Mouse (Mus musculus) hindbrain, embryonic 10.5 days (tissue): ENCODE measurements around the gene Klhl29. TPM values are rescaled to one million over a fixed set of nuclear protein-coding genes. Genes with fewer than 3 reads are reported as not detected.

Experiments
- DNase-seq: peaks from one replicate; pipeline ENCODE4 v3.0.0-alpha.2; 2017; ENCODE audit warnings: low spot score
- H3K27ac ChIP-seq: fragments of 300-500 bp; sonication (generic); 2 replicates; pipeline ENCODE4 v1.5.1; 2016; ENCODE audit warnings: mild to moderate bottlenecking, moderate library complexity
- H3K27me3 ChIP-seq: fragments of 300-500 bp; sonication (generic); 2 replicates; pipeline ENCODE4 v1.6.1; 2016; ENCODE audit warnings: mild to moderate bottlenecking; ENCODE audit not compliant: poor library complexity, insufficient read depth, severe bottlenecking
- H3K36me3 ChIP-seq: fragments of 300-500 bp; sonication (generic); 2 replicates; pipeline ENCODE4 v1.6.1; 2016; ENCODE audit warnings: mild to moderate bottlenecking, moderate library complexity
- H3K4me1 ChIP-seq: fragments of 300-500 bp; sonication (generic); replicated peaks from 2 replicates; pipeline ENCODE4 v1.6.1; 2016; ENCODE audit warnings: mild to moderate bottlenecking
- H3K4me3 ChIP-seq: fragments of 300-500 bp; sonication (generic); 2 replicates; pipeline ENCODE4 v1.5.1; 2016; ENCODE audit warnings: mild to moderate bottlenecking, moderate library complexity
- H3K9me3 ChIP-seq: fragments of 300-500 bp; sonication (generic); 2 replicates; pipeline ENCODE4 v1.6.1; 2016; ENCODE audit warnings: mild to moderate bottlenecking, moderate library complexity
- WGBS: fragments of 180-500 bp; shearing (Covaris S2); methylation state at CpG from one replicate; pipeline ENCODE4 v1.1.7; 2016; 5-methylcytosine and 5-hydroxymethylcytosine counted together
- polyA plus RNA-seq: library from polyadenylated mRNA; unstranded; fragments of >200 nt; fragmentation: Nextera tagmentation; extraction: Ambion mirVana; gene quantifications from 2 replicates; pipeline ENCODE4 v1.2.1, GENCODE M21; 2016

Gene Klhl29
- polyA plus RNA-seq, 1 experiment from 2014 or later = 1.8 TPM

DNA sequence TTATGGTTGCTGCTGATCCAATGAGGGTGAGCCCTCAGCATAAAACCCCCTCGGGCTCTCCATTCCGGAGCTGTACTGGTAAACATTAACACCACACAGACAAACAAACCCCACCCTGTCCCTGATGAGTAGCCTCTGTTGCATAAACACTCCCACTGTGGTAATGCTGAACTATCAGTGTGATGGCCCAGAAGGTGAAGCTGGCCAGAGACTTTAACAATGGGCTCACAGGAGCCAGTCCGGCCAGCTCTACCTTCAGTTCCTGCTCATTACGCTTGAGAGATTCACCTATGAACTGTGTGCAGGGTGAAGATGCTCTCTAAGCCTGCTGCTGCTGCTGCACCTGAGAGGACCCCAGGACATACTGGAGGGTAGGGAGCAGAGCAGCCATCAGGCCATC, 132.0 kb downstream of the Klhl29 start:
- peaks cover 51% of the 10 kb centered on the region for H3K4me1 ChIP-seq
- DNase-seq = no peak
- H3K4me3 ChIP-seq = no peak overlapping the region
- no peaks in the 10 kb centered on the region for H3K36me3 ChIP-seq
- 0 out of 2 replicates have a peak overlapping the region, but pooled peaks have one; percentile 16 for H3K27ac ChIP-seq
- no peaks in the 10 kb centered on the region for H3K27me3 ChIP-seq
- WGBS = 76% methylated on average over 4 of the region's 4 CpGs
- no peaks in the 10 kb centered on the region for H3K9me3 ChIP-seq

GRCm38 (mm10) chr12:5242551-5243330, 132.7 kb downstream of the Klhl29 start:
- Histone ChIP-seq H3K9me3 (no peaks in the 10 kb centered on the region), H3K27me3 (no peaks in the 10 kb centered on the region), H3K4me3 (no peak overlapping the region), H3K4me1 (peaks cover 46% of the 10 kb centered on the region), H3K36me3 (no peaks in the 10 kb centered on the region), H3K27ac (no peak overlapping the region)
- 90% methylated on average over 8 of the region's 8 CpGs for WGBS
- DNase-seq = no peak

DNA sequence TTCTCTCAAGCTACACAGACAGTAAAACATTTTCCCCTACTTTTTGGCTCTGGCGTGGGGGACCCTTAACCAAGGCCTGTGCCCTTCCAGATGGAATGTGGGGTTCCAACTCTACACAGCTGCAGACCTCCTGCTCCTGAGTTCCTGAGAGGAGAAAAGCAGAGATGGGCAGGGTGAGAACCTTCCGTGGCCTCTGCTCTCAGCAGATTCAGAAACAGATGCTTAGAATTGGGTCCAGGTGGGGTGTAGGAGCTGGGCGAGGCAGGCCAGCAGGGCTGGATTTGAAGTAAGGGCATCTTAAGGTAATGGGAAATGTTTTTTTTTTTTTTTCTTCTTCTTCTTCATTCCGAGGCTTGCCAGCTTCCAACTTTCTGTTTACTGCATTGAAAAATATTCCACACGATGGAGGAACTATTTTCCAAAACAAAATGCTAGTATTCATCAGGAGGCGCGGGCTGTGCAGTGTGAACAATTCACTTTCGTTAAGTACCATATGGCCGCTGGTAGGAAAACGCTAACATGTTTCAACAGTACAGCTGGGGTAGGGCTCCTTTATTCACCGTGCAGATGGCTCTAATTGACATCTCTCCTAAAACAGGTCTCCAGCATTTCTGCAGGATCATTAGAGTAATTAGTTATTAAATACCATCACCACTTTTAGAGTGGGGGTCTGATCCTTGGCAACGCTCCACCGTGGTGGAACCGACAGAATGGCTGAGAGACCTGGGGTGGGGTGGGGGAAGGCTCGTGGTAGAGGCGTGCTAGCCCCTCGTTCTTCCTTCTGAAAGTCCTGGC, 135.8 kb downstream of the Klhl29 start:
- DNase-seq = no peak
- Histone ChIP-seq H3K4me1 (peaks cover 30% of the 10 kb centered on the region), H3K27me3 (no peaks in the 10 kb centered on the region), H3K4me3 (no peak overlapping the region), H3K9me3 (no peaks in the 10 kb centered on the region), H3K27ac (peak overlapping the region; percentile 46; the same call in 1 of the 2 replicates), H3K36me3 (no peaks in the 10 kb centered on the region)
- 76% methylated on average over 17 of the region's 17 CpGs for WGBS

DNA sequence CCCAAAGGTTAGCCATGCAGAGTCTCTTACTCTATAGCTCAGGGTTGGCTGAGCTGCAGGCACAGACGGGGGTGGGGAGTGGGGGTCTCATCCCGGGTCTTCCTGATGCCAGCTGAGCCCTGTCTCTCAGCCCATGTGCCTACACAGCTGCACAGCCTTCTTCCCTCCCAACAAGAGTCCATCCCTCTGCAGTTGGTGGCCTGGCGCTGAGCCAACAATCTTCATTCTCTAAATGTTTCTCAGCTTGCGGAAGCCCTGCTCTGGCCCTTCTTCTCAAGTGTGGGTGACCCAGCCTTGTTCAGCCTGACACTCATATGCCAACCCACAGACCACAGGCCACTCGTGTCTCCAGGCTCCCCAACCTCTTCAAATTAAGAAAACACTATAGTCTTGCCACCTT, 138.4 kb downstream of the Klhl29 start:
- WGBS = 87% methylated on average over 5 of the region's 5 CpGs
- no peak for DNase-seq

GRCm38 (mm10) chr12:5235596-5235995, 139.9 kb downstream of the Klhl29 start:
- no peaks in the 10 kb centered on the region for H3K27me3 ChIP-seq
- no peak for DNase-seq
- no peak overlapping the region for H3K27ac ChIP-seq
- H3K4me3 ChIP-seq = no peak overlapping the region
- peaks cover 37% of the 10 kb centered on the region for H3K4me1 ChIP-seq
- H3K9me3 ChIP-seq = no peaks in the 10 kb centered on the region
- no peaks in the 10 kb centered on the region for H3K36me3 ChIP-seq
- WGBS = 92% methylated on average over 12 of the region's 12 CpGs

More for the DNA sequence above, 138.4 kb downstream of the Klhl29 start:
- no peaks in the 10 kb centered on the region for H3K9me3 ChIP-seq
- no peak overlapping the region for H3K27ac ChIP-seq
- H3K4me3 ChIP-seq = no peak overlapping the region
- no peaks in the 10 kb centered on the region for H3K36me3 ChIP-seq
- H3K27me3 ChIP-seq = no peaks in the 10 kb centered on the region
- peaks cover 37% of the 10 kb centered on the region for H3K4me1 ChIP-seq

DNA sequence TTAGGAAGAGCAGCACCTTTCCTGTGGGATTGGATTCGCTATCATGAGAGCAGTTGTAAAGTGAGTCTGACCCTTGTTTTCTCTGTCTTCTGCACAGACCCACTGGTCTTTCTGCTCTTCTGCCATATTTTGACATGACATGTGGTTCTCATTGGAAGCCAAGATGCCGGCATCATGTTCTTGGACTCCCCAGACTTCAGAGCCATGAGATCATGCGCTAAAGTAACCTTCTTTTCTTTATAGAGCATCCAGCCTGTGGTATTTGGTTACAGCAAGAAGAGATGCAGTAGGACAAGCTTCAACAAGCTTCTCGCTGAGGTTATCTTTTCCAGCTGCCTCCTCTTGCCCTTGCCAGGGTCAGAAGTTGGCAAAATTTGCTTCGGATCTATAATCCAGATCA, 145.0 kb downstream of the Klhl29 start:
- DNase-seq = no peak
- Histone ChIP-seq H3K36me3 (no peaks in the 10 kb centered on the region), H3K27ac (no peak overlapping the region), H3K4me1 (peaks cover 32% of the 10 kb centered on the region), H3K27me3 (no peaks in the 10 kb centered on the region), H3K4me3 (no peak overlapping the region), H3K9me3 (no peaks in the 10 kb centered on the region)
- WGBS = 91% methylated on average over 5 of the region's 5 CpGs

DNA sequence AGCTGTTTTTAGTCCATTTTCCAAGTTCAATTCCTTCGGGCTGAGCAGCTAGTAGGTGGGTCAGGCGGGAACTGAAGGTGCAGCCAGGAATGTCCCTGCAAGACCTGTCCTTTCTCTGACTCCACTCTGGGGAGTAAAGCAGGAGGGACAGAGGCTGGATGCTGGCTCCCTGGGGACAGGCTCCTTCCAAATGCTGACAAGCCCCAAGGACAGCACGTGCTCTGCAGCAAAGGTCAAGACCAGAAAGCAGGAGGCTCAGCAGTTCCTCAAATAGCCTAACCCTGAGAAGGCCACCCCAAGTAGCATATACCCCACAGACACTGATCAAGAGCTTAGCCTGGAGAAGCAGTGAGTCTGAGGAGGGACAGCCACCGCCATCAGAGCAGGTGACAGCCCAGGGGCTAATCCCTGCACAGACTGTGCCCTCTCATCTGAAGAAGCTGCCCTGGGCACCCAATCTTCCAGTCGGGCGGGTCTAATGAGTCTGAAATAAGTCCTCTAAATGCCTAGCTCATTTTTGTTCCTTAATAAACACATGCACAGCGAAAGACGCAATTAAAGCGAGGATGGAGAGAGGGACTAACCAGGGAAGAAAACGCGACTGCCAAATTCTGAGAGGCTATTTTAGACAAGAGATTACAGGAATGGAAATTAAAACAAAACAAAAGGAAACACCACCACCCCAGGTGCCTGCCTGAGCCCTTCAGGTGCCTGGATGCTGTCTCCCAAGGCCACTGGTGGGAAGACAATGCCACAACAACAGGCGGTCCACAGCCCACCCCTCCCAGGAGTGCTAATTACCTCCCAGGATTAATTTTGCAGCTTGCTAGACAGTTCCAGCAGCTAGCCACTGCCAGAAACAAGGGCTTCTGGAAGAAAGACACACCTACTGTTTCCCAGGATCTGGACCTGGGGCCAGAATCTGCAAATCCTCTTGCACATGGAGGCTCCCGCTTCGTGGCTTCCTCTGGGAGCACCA, 148.5 kb downstream of the Klhl29 start:
- DNase-seq = no peak
- no peak overlapping the region for H3K4me3 ChIP-seq
- 53% methylated on average over 14 of the region's 14 CpGs for WGBS

DNA sequence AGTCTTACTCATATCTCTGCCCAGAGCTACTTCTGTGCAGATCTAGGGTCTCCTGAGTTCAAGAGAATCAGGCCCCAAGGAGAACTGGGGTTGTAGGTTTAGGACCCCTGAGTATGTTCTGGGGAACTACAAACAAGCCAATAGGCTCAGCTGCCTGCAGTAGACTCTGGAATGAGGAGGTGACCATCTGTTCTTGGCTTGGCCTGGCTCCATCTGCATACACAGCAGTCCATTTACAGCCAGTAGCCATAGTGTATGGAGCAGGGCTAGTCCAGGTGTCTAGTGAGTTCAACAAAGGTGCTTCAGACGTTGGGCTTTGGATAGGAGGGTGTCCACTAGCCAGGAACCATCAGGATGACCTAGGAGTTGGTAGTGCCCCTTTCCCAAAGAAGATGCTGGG, 151.9 kb downstream of the Klhl29 start:
- no peak overlapping the region for H3K27ac ChIP-seq
- no peaks in the 10 kb centered on the region for H3K9me3 ChIP-seq
- no peaks in the 10 kb centered on the region for H3K36me3 ChIP-seq
- 64% methylated on average over 1 of the region's 1 CpGs for WGBS
- no peaks in the 10 kb centered on the region for H3K27me3 ChIP-seq
- peaks cover 34% of the 10 kb centered on the region for H3K4me1 ChIP-seq
- DNase-seq = no peak
- H3K4me3 ChIP-seq = no peak overlapping the region

More for the DNA sequence above, 148.5 kb downstream of the Klhl29 start:
- Histone ChIP-seq H3K27ac (peak overlapping the region; percentile 35; the same call in 1 of the 2 replicates), H3K36me3 (no peaks in the 10 kb centered on the region), H3K4me1 (peaks cover 18% of the 10 kb centered on the region), H3K27me3 (no peaks in the 10 kb centered on the region), H3K9me3 (no peaks in the 10 kb centered on the region)

DNA sequence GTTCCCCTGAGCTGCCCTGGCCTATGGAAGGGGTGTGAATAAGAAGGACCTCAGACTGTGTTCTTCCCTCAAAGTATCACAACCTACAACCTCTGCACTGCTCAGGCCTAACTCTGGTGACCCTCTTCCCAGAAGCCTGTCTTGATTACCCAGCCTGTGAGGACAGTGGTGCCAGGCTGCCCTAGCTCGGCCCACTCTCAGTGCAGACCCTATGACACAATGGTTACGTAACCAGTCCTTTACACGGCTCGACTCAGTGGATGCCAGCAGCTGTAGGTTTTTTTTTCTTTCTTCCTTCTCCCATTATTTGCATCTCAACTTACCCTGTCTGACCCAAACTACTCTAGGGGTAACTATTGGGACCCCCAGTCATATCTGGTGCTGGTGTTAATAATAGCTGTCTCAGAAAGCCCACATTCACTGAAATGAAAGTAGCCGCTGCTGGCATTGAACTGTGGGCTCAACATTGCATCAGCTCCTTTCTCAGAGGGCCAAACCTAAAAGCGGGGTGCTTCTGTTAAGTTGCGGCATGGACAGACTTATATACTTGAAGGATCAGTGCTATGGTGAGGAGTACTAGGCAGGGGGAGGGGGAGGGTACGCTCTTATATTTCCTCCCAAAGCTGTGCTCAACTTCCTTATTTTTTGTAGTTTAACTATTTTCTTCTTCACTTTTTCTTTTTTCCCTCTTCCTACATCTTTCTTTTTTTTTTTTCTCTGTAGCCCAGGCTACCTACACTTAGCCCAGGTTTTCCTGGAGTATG, 152.9 kb downstream of the Klhl29 start:
- no peaks in the 10 kb centered on the region for H3K27me3 ChIP-seq
- no peaks in the 10 kb centered on the region for H3K36me3 ChIP-seq
- no peak overlapping the region for H3K27ac ChIP-seq
- no peak for DNase-seq
- WGBS = 93% methylated on average over 8 of the region's 8 CpGs
- H3K4me3 ChIP-seq = no peak overlapping the region
- H3K9me3 ChIP-seq = no peaks in the 10 kb centered on the region
- H3K4me1 ChIP-seq = peaks cover 35% of the 10 kb centered on the region

DNA sequence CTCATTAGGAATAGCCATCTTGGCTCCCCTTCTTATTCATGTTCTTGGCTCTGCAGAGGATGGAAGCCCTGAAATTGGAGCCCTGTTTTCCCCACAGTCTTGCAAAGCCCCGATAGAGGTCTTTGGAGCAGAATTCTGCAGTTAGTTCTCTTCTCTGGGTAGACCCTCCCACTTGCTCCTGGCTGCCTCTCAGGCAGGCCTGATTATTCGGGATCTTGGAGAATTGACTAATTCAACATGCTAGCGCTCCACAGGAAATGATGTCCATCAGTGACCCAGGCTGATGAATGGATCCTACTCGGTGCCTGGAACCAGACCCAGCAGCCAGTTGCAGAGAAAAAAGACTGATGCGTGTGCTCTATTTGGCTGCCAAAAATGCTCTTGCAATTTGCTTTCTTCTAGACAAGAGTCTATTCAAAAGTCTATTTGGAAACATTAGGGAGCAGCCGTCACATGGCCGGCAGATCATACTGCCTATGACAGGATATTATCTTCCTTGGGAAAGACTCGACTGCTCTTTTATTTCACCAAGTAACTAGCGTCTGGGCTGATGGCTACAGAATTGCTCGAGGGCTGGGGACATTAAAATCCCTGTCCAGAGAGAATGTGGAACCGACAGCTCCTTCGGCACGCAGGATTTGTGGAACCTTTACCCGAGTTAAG, 155.4 kb downstream of the Klhl29 start:
- DNase-seq = no peak
- no peaks in the 10 kb centered on the region for H3K36me3 ChIP-seq
- no peaks in the 10 kb centered on the region for H3K27me3 ChIP-seq
- no peaks in the 10 kb centered on the region for H3K9me3 ChIP-seq
- 78% methylated on average over 14 of the region's 14 CpGs for WGBS
- H3K27ac ChIP-seq = 0 out of 2 replicates have a peak overlapping the region, but pooled peaks have one; percentile 59
- peaks cover 41% of the 10 kb centered on the region for H3K4me1 ChIP-seq
- H3K4me3 ChIP-seq = no peak overlapping the region

DNA sequence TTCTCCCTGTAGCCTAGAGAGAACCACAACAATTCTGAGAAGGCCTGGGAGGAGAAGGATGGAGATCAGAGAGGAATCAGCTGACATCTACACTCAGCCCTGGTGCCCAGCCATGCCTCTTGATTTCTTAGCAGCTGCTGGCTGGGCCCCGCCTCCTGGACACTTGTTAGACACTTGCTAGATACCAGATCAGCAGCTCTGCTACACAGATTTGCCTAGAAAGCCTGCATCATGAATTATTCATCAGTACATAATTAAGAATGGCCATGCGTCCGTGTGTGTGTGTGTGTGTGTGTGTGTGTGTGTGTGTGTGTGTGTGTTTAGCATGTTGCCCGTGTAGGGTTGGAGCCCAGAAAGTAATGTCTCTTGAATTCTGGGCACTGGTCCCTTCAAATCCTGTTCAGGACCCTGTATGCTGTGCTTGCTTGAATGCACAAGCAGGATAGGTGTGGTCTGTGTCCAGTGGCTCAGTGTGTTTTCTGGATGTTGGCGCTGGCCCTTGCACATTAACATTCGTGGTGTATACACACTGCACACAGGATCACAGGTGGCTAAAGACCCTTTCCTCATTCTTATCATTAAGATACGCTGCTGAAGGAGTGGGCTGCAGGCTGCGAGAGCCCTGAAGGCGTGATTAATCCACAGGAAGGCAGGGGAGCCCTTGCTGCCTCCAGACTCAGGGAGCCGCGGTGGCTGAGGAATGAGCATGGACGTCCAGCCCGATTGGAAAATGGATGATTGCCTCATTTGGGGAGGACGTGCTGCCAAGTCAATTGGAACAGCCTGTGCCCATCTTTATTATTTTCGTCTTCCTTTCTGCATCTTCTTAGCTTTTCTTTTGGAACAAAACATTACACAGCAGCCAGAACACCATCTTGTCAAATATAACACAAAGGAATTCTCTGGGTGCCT, 159.4 kb downstream of the Klhl29 start:
- 56% methylated on average over 15 of the region's 15 CpGs for WGBS
- Histone ChIP-seq H3K4me3 (no peak overlapping the region), H3K4me1 (peaks cover 69% of the 10 kb centered on the region), H3K36me3 (no peaks in the 10 kb centered on the region), H3K9me3 (no peaks in the 10 kb centered on the region), H3K27ac (peak overlapping the region; percentile 59; the same call in 1 of the 2 replicates), H3K27me3 (no peaks in the 10 kb centered on the region)
- DNase-seq = peak; percentile 54
